Mouse (Mus musculus) cortical plate, adult 2 months (tissue): Measurements from ENCODE around the gene Atf7ip.

Source experiments
- CTCF ChIP-seq: fragments of 200-500 bp; IDR thresholded peaks from 2 replicates; pipeline ENCODE4 v1.5.1; 2011; ENCODE audit warnings: mild to moderate bottlenecking, control low read depth, low read length; ENCODE audit not compliant: insufficient read depth; ENCODE audit errors: extremely low read depth
- POLR2A ChIP-seq: fragments of 200-500 bp; IDR thresholded peaks from 2 replicates; pipeline ENCODE4 v1.6.1; 2011; ENCODE audit warnings: mild to moderate bottlenecking, low read length, control low read depth; ENCODE audit not compliant: insufficient read depth; ENCODE audit errors: extremely low read depth

DNA sequence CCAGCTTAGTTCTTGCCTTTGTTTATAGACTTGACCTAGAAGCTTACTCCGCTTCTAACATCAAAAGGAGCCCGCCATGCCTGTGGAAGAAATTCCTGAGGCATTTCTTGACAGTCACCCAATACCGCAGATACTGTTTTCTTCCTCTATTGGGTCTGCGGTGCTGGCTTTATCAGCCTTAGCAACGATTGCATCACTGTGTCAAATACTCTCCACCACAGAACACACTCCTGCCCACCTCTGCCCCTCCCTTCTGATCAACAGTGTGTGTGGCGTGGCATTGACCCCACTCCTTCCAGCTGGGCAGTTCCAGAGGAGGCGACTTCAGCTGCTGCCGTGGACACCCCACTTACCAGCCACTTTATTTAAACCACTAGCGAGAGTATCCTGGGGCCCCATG is 139.8 kb downstream of the Atf7ip start:
- TF ChIP-seq POLR2A, result no peak
- no peak for TF ChIP-seq CTCF
